Mouse (Mus musculus) macrophage (primary cell): ENCODE measurements around the gene Zdhhc20. TPM values are rescaled to one million over a fixed set of nuclear protein-coding genes. Genes with fewer than 3 reads are reported as not detected.

Experiments used
- H3K27ac ChIP-seq: fragments of 350-480 bp; formaldehyde crosslinking; 2 replicates; pipeline ENCODE4 v1.9.0; 2021
- H3K36me3 ChIP-seq: fragments of 350-480 bp; formaldehyde crosslinking; 2 replicates; pipeline ENCODE4 v1.9.0; 2021; ENCODE audit errors: inconsistent target
- H3K4me3 ChIP-seq: fragments of 350-480 bp; formaldehyde crosslinking; 2 replicates; pipeline ENCODE4 v1.9.0; 2021; ENCODE audit errors: inconsistent target
- H3K79me2 ChIP-seq: fragments of 350-480 bp; formaldehyde crosslinking; 2 replicates; pipeline ENCODE4 v1.9.0; 2021; ENCODE audit errors: inconsistent target
- WGBS: methylation state at CpG from one replicate; pipeline ENCODE4 v1.1.7; 2026; ENCODE audit warnings: inconsistent platforms; ENCODE audit not compliant: missing documents; 5-methylcytosine and 5-hydroxymethylcytosine counted together
- polyA plus RNA-seq: library from polyadenylated mRNA; stranded (reverse); fragments of 250-400 nt; gene quantifications from 3 replicates; pipeline ENCODE4 v1.2.4, GENCODE M21; 2018; ENCODE audit warnings: inconsistent platforms

Zdhhc20 gene
- polyA plus RNA-seq, 1 experiment from 2014 or later = 74.7 TPM

- Histone ChIP-seq H3K4me3 (peak within 1 kb of the TSS; percentile 67), H3K79me2 (peaks cover 54% of the 10 kb centered on the region), H3K27ac (peak within 1 kb of the TSS; percentile 61), H3K36me3 (no peaks in the 10 kb centered on the region)
- under 1% methylated on average over 95 of the region's 96 CpGs for WGBS
Measured at GRCm38 (mm10) chr14:57825788-57826751, 64.0 kb downstream of the Zdhhc20 start, which contains the start of the genes Ska3 and Mrpl57. TSS of gene Ska3 (minus strand) at chr14:57826185. TSS of gene Mrpl57 (plus strand) at chr14:57826234.

DNA sequence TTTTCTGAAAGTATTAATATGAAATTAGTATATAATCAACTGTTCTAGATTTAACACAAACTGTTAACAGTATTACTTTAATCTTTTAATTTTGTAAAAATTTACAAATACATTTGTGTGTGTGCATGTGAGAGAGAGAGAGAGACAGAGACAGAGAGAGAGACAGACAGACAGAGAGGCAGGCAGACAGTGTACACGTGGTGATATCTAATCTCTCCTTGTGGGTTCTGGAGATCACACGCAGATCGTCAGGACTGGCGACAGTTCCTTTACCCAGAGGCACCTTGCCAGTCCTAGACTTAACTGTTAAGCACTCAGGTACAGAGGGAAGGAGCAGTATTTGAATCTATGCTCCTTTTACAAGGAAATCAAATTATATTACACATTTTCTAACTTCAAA lies 69.2 kb downstream of the Zdhhc20 start:
- H3K79me2 ChIP-seq = peaks cover 34% of the 10 kb centered on the region
- no peak overlapping the region for H3K27ac ChIP-seq
- H3K36me3 ChIP-seq = no peaks in the 10 kb centered on the region
- WGBS = 88% methylated on average over 4 of the region's 4 CpGs
- H3K4me3 ChIP-seq = no peak overlapping the region

- H3K36me3 ChIP-seq = no peaks in the 10 kb centered on the region
- 99% methylated on average over 5 of the region's 5 CpGs for WGBS
- H3K4me3 ChIP-seq = no peak overlapping the region
- no peaks in the 10 kb centered on the region for H3K79me2 ChIP-seq
- no peak overlapping the region for H3K27ac ChIP-seq
Measured at GRCm38 (mm10) chr14:57811844-57812243, 78.2 kb downstream of the Zdhhc20 start.

DNA sequence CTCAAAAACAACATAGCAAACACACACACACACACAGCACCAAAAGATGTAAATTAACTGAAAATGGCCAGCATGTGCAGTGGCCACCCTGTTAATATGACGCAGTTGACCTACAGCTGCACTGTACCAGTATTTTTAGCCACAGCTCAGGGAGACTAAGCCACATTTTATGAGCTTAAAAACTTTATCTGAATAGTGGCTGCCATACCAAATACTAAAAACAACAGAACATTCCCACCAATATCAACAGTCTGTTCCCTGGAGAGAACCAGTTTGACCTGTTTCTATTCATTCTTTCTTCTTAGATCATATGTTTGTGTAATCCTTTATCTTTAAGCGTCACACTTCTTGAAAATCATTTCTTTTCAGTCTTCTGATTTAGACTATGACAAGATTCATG lies 79.2 kb downstream of the Zdhhc20 start:
- H3K79me2 ChIP-seq = no peaks in the 10 kb centered on the region
- H3K4me3 ChIP-seq = no peak overlapping the region
- no peaks in the 10 kb centered on the region for H3K36me3 ChIP-seq
- H3K27ac ChIP-seq = no peak overlapping the region
- WGBS = 98% methylated on average over 2 of the region's 2 CpGs

DNA sequence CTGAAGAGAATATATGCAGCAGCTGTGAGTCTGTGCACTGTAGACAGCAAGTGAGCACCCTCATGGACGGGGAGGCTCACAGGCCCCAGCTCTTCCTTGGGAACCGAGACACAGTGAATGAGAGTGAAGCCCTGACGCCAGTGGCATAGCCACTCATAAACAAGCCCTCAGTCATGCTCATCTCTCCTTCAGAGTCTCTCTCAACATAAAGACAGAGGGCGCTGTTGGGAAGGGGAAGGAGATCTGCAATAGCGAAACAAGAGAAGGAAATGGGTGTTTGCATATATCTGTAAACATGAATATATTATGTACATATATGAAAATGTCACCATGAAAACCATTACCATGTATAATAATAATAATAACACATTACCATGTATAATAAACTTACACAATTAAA lies 81.5 kb downstream of the Zdhhc20 start:
- Histone ChIP-seq H3K36me3 (no peaks in the 10 kb centered on the region), H3K79me2 (no peaks in the 10 kb centered on the region), H3K27ac (no peak overlapping the region), H3K4me3 (no peak overlapping the region)
- WGBS = 61% methylated on average over 5 of the region's 5 CpGs

- WGBS = 93% methylated on average over 4 of the region's 4 CpGs
Measured at GRCm38 (mm10) chr14:57803731-57804130, 86.3 kb downstream of the Zdhhc20 start.

GRCm38 (mm10) chr14:57797991-57798931 lies 91.8 kb downstream of the Zdhhc20 start, which contains the start of gene Sap18:
TSS of gene Sap18 (plus strand) at chr14:57798180.
- under 1% methylated on average over 79 of the region's 99 CpGs for WGBS
- H3K4me3 ChIP-seq = peak within 1 kb of the TSS; percentile 85
- peaks cover 9% of the 10 kb centered on the region; the same call in 1 of the 2 replicates for H3K36me3 ChIP-seq
- peaks cover 46% of the 10 kb centered on the region for H3K79me2 ChIP-seq
- peak within 1 kb of the TSS; percentile 35 for H3K27ac ChIP-seq

More at GRCm38 (mm10) chr14:57803731-57804130, 86.3 kb downstream of the Zdhhc20 start:
- H3K36me3 ChIP-seq = peaks cover 9% of the 10 kb centered on the region; the same call in 1 of the 2 replicates
- no peak overlapping the region for H3K27ac ChIP-seq
- no peak overlapping the region for H3K4me3 ChIP-seq
- H3K79me2 ChIP-seq = peaks cover 43% of the 10 kb centered on the region

GRCm38 (mm10) chr14:57797551-57797950 lies 92.5 kb downstream of the Zdhhc20 start:
- peak overlapping the region; percentile 28 for H3K27ac ChIP-seq
- H3K36me3 ChIP-seq = peaks cover 4% of the 10 kb centered on the region; the same call in 1 of the 2 replicates
- 16% methylated on average over 7 of the region's 7 CpGs for WGBS
- peak overlapping the region; percentile 85 for H3K4me3 ChIP-seq
- peaks cover 39% of the 10 kb centered on the region for H3K79me2 ChIP-seq

DNA sequence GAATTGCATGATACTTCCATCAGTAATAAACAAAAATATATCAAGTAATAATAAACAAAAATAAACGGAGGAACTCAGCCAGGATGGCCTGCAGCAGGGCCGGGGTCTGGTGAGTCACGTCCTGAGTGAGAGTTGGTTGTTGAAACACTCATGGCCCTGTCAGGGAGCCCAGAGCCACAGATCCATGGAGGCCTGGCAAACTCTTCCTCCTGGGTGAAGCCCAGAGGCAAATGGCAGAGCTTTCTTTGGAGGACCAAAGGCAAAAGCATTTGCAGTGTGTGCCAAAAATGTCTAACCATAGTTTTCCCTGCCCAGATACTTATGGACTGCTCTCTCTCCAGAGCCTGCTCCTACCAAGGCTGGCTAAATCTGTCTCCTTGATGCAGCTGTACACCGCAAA lies 98.9 kb downstream of the Zdhhc20 start:
- H3K36me3 ChIP-seq = no peaks in the 10 kb centered on the region
- no peak overlapping the region for H3K27ac ChIP-seq
- no peak overlapping the region for H3K4me3 ChIP-seq
- WGBS = 85% methylated on average over 4 of the region's 4 CpGs
- no peaks in the 10 kb centered on the region for H3K79me2 ChIP-seq

DNA sequence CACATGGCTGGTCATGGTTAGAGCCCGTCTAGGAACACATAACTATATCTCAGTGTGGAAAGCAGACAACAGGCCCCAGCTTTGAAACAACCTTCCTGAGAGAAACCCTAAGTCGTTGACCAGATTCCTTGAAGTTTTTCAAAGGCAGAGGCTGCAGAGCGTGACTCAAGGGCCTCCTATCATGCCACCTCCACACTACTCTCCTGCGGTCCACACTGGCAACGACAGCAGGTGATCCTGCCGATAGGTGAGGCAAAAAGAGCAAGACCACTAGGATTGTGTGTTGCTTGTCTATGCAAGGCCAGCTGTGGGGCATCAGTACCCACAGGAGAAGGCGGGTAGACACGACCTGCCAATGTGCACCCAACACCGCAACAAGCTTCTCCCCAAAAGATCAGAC lies 100.3 kb downstream of the Zdhhc20 start:
- 89% methylated on average over 9 of the region's 9 CpGs for WGBS
- H3K79me2 ChIP-seq = no peaks in the 10 kb centered on the region
- H3K27ac ChIP-seq = no peak overlapping the region
- no peak overlapping the region for H3K4me3 ChIP-seq
- no peaks in the 10 kb centered on the region for H3K36me3 ChIP-seq

DNA sequence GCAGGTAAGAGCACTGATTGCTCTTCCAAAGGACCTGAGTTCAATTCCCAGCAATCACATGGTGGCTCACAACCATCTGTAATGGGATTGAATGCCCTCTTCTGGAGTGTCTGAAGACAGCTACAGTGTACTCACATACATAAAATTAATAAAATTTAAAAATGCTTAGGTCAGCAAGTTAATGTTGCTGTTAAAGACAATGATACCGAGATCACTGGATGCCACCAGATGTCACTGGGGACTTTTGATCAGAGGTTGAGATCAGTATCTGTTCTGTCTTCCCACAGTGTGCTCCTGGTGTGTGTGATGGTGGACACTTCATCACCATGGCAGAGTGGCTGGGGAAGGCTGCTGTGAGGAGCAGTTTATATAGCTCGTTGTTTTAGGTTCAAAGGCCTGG lies 100.8 kb downstream of the Zdhhc20 start:
- H3K4me3 ChIP-seq = no peak overlapping the region
- 84% methylated on average over 2 of the region's 2 CpGs for WGBS
- no peaks in the 10 kb centered on the region for H3K79me2 ChIP-seq
- H3K36me3 ChIP-seq = no peaks in the 10 kb centered on the region
- H3K27ac ChIP-seq = no peak overlapping the region

DNA sequence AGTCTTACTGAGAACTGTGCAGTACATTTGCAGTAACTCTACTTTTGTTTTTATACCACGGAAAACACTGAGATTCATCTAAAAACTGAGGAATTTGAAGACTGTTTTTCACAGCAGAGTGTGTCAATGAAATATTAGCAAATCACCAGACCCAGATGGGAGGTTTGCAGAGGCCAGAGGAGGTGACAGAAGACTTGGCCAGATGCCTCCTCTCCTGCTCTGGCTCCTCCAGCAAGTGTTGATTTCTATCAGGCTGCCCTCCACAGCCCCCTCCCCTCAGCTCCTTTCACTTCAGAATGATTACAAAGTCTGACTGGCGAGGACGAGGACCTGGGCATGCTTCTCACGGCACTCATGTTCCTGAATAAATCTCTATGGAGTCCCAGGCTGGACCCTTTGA lies 102.7 kb downstream of the Zdhhc20 start:
- Histone ChIP-seq H3K27ac (no peak overlapping the region), H3K36me3 (no peaks in the 10 kb centered on the region), H3K79me2 (no peaks in the 10 kb centered on the region), H3K4me3 (no peak overlapping the region)
- 95% methylated on average over 4 of the region's 4 CpGs for WGBS
